Mouse (Mus musculus) liver, embryonic 13.5 days (tissue): ENCODE measurements around the gene H2al1i. TPM values are rescaled to one million over a fixed set of nuclear protein-coding genes. Genes with fewer than 3 reads are reported as not detected.
"Not testable (repeated sequence)": the region's sequence is repeated elsewhere in the genome, so short reads cannot be mapped to it uniquely, and the experiment has no call there.

Experiments
- ATAC-seq: fragments of 200-750 bp; cut with Nextera tagmentation; 2 replicates; pipeline ENCODE4 v1.8.0; 2017; ENCODE audit warnings: low read depth, mild to moderate bottlenecking, moderate number of reproducible peaks, moderate library complexity
- DNase-seq: peaks from one replicate; pipeline ENCODE4 v3.0.0; 2022
- H3K27ac ChIP-seq: fragments of 300-500 bp; sonication (generic); 2 replicates; pipeline ENCODE4 v1.5.1; 2015; ENCODE audit warnings: moderate library complexity, mild to moderate bottlenecking, inconsistent platforms
- H3K27me3 ChIP-seq: fragments of 300-500 bp; sonication (generic); 2 replicates; pipeline ENCODE4 v1.6.1; 2015; ENCODE audit warnings: mild to moderate bottlenecking, inconsistent platforms
- H3K36me3 ChIP-seq: fragments of 300-500 bp; sonication (generic); 2 replicates; pipeline ENCODE4 v1.6.1; 2015; ENCODE audit warnings: mild to moderate bottlenecking, inconsistent platforms
- H3K4me1 ChIP-seq: fragments of 300-500 bp; sonication (generic); replicated peaks from 2 replicates; pipeline ENCODE4 v1.6.1; 2015; ENCODE audit warnings: inconsistent platforms
- H3K4me2 ChIP-seq: fragments of 300-500 bp; sonication (generic); 2 replicates; pipeline ENCODE4 v1.6.1; 2015; ENCODE audit warnings: inconsistent platforms, mild to moderate bottlenecking, moderate library complexity
- H3K4me3 ChIP-seq: fragments of 300-500 bp; sonication (generic); replicated peaks from 2 replicates; pipeline ENCODE4 v1.5.1; 2015; ENCODE audit warnings: mild to moderate bottlenecking, inconsistent platforms
- H3K9ac ChIP-seq: fragments of 300-500 bp; sonication (generic); 2 replicates; pipeline ENCODE4 v1.6.1; 2015; ENCODE audit warnings: mild to moderate bottlenecking, inconsistent platforms
- H3K9me3 ChIP-seq: fragments of 300-500 bp; sonication (generic); replicated peaks from 2 replicates; pipeline ENCODE4 v1.6.1; 2016; ENCODE audit warnings: inconsistent platforms
- WGBS: fragments of 180-500 bp; shearing (Covaris S2); methylation state at CpG from one replicate; pipeline ENCODE4 v1.1.7; 2015; ENCODE audit not compliant: insufficient replicate concordance; 5-methylcytosine and 5-hydroxymethylcytosine counted together
- polyA plus RNA-seq: library from polyadenylated mRNA; unstranded; fragments of >200 nt; fragmentation: Nextera tagmentation; extraction: Ambion mirVana; gene quantifications from 2 replicates; pipeline ENCODE4 v1.2.1, GENCODE M21; 2015

H2al1i gene
- polyA plus RNA-seq = not detected in 2 replicates

DNA sequence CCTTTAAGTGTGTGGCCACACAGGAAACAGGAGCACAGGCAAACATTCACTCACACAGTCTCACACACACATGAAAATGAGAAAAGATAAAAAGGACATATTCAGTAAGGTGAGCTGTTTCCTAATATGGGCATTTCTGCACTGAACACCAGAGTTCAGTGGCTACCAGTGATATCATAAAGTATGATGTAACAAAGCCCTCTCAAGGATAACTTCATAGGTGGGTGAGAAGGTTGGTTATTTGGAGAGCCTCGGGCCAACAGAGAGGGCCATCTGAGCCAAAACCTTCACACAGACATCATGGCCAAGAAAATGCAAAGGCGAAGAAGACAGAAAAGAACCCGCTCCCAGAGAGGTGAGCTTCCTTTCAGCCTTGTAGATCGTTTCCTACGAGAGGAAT lies at the start of gene H2al1i:
TSS of gene H2al1i (plus strand) at position 301 of the 400 bp plus-strand sequence.
- not testable (repeated sequence) for H3K4me2 ChIP-seq, H3K9ac ChIP-seq, H3K4me3 ChIP-seq, H3K27me3 ChIP-seq, ATAC-seq, H3K27ac ChIP-seq, H3K4me1 ChIP-seq, H3K36me3 ChIP-seq, H3K9me3 ChIP-seq, DNase-seq
- 80% methylated on average over 1 of the region's 5 CpGs for WGBS

DNA sequence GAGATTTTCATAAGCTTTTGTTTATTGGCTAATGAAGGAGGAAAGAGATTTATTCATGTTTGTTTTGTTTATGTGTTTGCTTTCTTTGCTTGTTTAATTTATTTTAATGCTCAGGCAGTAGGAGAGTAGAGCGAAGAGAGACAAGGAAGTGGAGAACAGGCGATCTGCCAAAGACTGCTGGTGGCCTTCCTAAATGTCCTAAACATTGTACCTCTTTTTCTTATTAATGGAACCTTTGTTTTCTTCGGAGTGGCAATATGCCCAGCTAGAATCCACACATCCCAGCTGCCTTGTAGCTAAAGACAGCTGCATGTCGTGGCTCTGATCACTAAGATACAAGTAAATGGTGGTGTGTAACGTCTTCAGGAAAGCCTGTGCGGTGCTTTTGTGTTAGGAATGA lies 47.4 kb upstream of the H2al1i start:
- Histone ChIP-seq H3K9me3 (no peaks in the 10 kb centered on the region), H3K4me1 (no peaks in the 10 kb centered on the region), H3K27ac (no peak overlapping the region), H3K4me2 (no peak overlapping the region), H3K4me3 (no peak overlapping the region), H3K27me3 (no peaks in the 10 kb centered on the region), H3K36me3 (no peaks in the 10 kb centered on the region), H3K9ac (no peak overlapping the region)
- WGBS = 57% methylated on average over 6 of the region's 6 CpGs
- no peak for ATAC-seq
- no peak for DNase-seq

GRCm38 (mm10) chrX:11280741-11281140 lies 43.7 kb upstream of the H2al1i start:
- 39% methylated on average over 2 of the region's 2 CpGs for WGBS
- DNase-seq = no peak
- Histone ChIP-seq H3K4me1 (no peaks in the 10 kb centered on the region), H3K4me3 (no peak overlapping the region), H3K27ac (no peak overlapping the region), H3K27me3 (no peaks in the 10 kb centered on the region), H3K4me2 (no peak overlapping the region), H3K36me3 (no peaks in the 10 kb centered on the region), H3K9ac (no peak overlapping the region), H3K9me3 (no peaks in the 10 kb centered on the region)
- ATAC-seq = no peak

DNA sequence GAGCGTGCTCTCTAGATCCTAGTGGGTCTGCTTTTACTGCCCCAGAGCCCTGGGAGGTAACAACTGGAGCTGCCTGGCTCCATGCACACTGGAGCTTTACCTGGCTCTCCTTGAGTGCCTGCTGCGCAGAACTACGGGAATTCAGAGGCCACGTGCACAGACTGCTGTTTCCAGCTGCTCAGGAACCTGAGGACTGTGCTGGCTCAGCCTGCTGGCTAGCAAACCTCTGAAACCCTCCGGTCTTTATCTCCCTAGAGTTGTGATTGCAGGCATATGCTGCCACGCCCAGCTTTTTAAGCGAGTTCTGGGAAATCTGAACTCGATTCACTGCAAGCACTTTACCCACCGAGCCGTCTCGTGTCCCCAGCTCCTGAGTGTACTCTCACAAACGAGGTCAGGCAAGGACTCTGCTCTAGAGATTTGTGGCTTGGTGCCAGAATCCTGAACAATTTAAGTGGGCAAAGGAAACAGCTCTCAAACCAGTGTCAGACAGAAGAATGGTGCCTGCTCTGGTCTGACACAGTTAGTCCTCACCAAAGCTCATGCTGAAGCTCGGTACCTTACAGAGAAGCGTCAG lies 36.1 kb upstream of the H2al1i start:
- WGBS = 53% methylated on average over 14 of the region's 14 CpGs
- H3K36me3 ChIP-seq = no peaks in the 10 kb centered on the region
- H3K27ac ChIP-seq = no peak overlapping the region
- no peak for ATAC-seq
- no peak overlapping the region for H3K4me2 ChIP-seq
- no peak for DNase-seq
- no peaks in the 10 kb centered on the region for H3K4me1 ChIP-seq
- no peaks in the 10 kb centered on the region for H3K27me3 ChIP-seq
- no peak overlapping the region for H3K9ac ChIP-seq
- H3K4me3 ChIP-seq = no peak overlapping the region
- H3K9me3 ChIP-seq = no peaks in the 10 kb centered on the region

DNA sequence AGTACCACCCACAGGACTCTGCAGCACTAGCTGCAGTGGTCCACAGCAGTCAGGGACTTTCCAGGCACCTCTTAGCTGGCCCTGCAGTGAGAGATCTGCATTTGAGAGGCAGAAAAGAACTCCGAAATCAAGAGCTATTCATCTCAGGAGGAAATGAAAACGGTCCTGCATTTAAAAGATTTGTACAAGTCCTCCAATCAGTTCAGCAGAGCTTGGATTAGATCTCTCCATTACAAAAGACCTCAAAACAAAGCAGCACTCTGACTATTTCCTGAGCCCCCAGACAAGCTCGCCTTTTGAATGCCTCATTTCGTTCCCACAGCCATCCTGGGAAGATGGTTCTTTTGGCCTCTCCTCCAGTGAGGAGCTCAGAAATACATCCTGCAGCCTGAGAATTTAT lies 35.2 kb upstream of the H2al1i start:
- Histone ChIP-seq H3K9me3 (no peaks in the 10 kb centered on the region), H3K27ac (no peak overlapping the region), H3K9ac (no peak overlapping the region), H3K4me3 (no peak overlapping the region), H3K4me1 (no peaks in the 10 kb centered on the region), H3K27me3 (no peaks in the 10 kb centered on the region), H3K4me2 (no peak overlapping the region), H3K36me3 (no peaks in the 10 kb centered on the region)
- WGBS = 43% methylated on average over 4 of the region's 4 CpGs
- ATAC-seq = no peak
- no peak for DNase-seq

- WGBS = no CpG with 5 or more reads among the region's 3 CpGs
- H3K36me3 ChIP-seq, ATAC-seq: not testable (repeated sequence)
Measured at GRCm38 (mm10) chrX:11298957-11299356, 25.5 kb upstream of the H2al1i start, which contains the start of gene H2al1a. Gene H2al1a (plus strand): TSS chrX:11299257.

DNA sequence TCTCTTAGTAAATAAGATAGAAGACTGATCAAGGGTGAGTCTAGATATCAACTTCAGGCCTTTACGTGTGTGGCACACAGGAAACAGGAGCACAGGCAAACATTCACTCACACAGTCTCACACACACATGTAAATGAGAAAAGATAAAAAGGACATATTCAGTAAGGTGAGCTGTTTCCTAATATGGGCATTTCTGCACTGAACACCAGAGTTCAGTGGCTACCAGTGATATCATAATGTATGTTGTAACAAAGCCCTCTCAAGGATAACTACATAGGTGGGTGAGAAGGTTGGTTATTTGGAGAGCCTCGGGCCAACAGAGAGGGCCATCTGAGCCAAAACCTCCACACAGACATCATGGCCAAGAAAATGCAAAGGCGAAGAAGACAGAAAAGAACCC lies 22.3 kb upstream of the H2al1i start, which contains the start of gene H2al1b:
TSS of gene H2al1b (plus strand) at position 301 of the 400 bp plus-strand sequence.
- ATAC-seq, H3K27ac ChIP-seq, H3K9me3 ChIP-seq, H3K4me2 ChIP-seq, H3K36me3 ChIP-seq, H3K9ac ChIP-seq, H3K27me3 ChIP-seq, DNase-seq, H3K4me3 ChIP-seq, H3K4me1 ChIP-seq: not testable (repeated sequence)
- 88% methylated on average over 1 of the region's 3 CpGs for WGBS

More at GRCm38 (mm10) chrX:11298957-11299356, 25.5 kb upstream of the H2al1i start, which contains the start of gene H2al1a:
- H3K4me2 ChIP-seq, H3K4me3 ChIP-seq, H3K9ac ChIP-seq, H3K9me3 ChIP-seq, H3K27ac ChIP-seq, H3K4me1 ChIP-seq, H3K27me3 ChIP-seq, DNase-seq: not testable (repeated sequence)

GRCm38 (mm10) chrX:11305355-11305754 lies 19.1 kb upstream of the H2al1i start, which contains the start of gene H2al1c:
Gene H2al1c (plus strand): TSS chrX:11305655.
- H3K4me1 ChIP-seq, ATAC-seq, H3K27me3 ChIP-seq, H3K9ac ChIP-seq, H3K4me3 ChIP-seq, H3K4me2 ChIP-seq, DNase-seq, H3K36me3 ChIP-seq, H3K27ac ChIP-seq, H3K9me3 ChIP-seq: not testable (repeated sequence)
- 66% methylated on average over 2 of the region's 6 CpGs for WGBS

DNA sequence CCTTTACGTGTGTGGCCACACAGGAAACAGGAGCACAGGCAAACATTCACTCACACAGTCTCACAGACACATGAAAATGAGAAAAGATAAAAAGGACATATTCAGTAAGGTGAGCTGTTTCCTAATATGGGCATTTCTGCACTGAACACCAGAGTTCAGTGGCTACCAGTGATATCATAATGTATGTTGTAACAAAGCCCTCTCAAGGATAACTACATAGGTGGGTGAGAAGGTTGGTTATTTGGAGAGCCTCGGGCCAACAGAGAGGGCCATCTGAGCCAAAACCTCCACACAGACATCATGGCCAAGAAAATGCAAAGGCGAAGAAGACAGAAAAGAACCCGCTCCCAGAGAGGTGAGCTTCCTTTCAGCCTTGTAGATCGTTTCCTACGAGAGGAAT lies 15.9 kb upstream of the H2al1i start, which contains the start of gene H2al1d:
TSS of gene H2al1d (plus strand) at position 301 of the 400 bp plus-strand sequence.
- not testable (repeated sequence) for ATAC-seq, H3K27ac ChIP-seq, H3K4me3 ChIP-seq, H3K27me3 ChIP-seq, H3K4me2 ChIP-seq, H3K9me3 ChIP-seq, DNase-seq, H3K36me3 ChIP-seq, H3K4me1 ChIP-seq, H3K9ac ChIP-seq
- no CpG with 5 or more reads among the region's 6 CpGs for WGBS

DNA sequence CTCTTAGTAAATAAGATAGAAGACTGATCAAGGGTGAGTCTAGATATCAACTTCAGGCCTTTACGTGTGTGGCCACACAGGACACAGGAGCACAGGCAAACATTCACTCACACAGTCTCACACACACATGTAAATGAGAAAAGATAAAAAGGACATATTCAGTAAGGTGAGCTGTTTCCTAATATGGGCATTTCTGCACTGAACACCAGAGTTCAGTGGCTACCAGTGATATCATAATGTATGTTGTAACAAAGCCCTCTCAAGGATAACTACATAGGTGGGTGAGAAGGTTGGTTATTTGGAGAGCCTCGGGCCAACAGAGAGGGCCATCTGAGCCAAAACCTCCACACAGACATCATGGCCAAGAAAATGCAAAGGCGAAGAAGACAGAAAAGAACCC lies 12.8 kb upstream of the H2al1i start, which contains the start of gene H2al1e:
TSS of gene H2al1e (plus strand) at position 301 of the 400 bp plus-strand sequence.
- not testable (repeated sequence) for H3K4me3 ChIP-seq, H3K27me3 ChIP-seq, DNase-seq, H3K9ac ChIP-seq, H3K4me2 ChIP-seq, H3K4me1 ChIP-seq, H3K27ac ChIP-seq, ATAC-seq, H3K9me3 ChIP-seq, H3K36me3 ChIP-seq
- no CpG with 5 or more reads among the region's 3 CpGs for WGBS

DNA sequence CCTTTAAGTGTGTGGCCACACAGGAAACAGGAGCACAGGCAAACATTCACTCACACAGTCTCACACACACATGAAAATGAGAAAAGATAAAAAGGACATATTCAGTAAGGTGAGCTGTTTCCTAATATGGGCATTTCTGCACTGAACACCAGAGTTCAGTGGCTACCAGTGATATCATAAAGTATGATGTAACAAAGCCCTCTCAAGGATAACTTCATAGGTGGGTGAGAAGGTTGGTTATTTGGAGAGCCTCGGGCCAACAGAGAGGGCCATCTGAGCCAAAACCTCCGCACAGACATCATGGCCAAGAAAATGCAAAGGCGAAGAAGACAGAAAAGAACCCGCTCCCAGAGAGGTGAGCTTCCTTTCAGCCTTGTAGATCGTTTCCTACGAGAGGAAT lies 9.6 kb upstream of the H2al1i start, which contains the start of gene H2al1f:
TSS of gene H2al1f (plus strand) at position 301 of the 400 bp plus-strand sequence.
- not testable (repeated sequence) for H3K9ac ChIP-seq, H3K4me1 ChIP-seq, H3K4me3 ChIP-seq, H3K27me3 ChIP-seq, H3K36me3 ChIP-seq, DNase-seq, H3K27ac ChIP-seq, H3K9me3 ChIP-seq, H3K4me2 ChIP-seq, ATAC-seq
- no CpG with 5 or more reads among the region's 6 CpGs for WGBS

- not testable (repeated sequence) for H3K4me3 ChIP-seq, ATAC-seq, DNase-seq, H3K9me3 ChIP-seq, H3K4me2 ChIP-seq, H3K36me3 ChIP-seq, H3K9ac ChIP-seq, H3K27ac ChIP-seq, H3K27me3 ChIP-seq, H3K4me1 ChIP-seq
- WGBS = no CpG with 5 or more reads among the region's 3 CpGs
Measured at GRCm38 (mm10) chrX:11317956-11318355, 6.5 kb upstream of the H2al1i start, which contains the start of gene H2al1g. Gene H2al1g (plus strand): TSS chrX:11318256.
